Mouse (Mus musculus) retina, adult 2 months (tissue): ENCODE data around the gene Tns1.
"Not testable (repeated sequence)": the region's sequence is repeated elsewhere in the genome, so short reads cannot be mapped to it uniquely, and the experiment has no call there.

Experiments used
- DNase-seq: peaks from one replicate; pipeline ENCODE4 v3.0.0-alpha.2; 2012; ENCODE audit warnings: low read depth, low spot score

Tns1 gene

GRCm38 (mm10) chr1:74124021-74124981 is at the start of gene Tns1:
Tns1 (minus strand) TSS chr1:74124449.
- DNase-seq = no peak

- DNase-seq = no peak
These were observed 48.5 kb upstream of the Tns1 start for GRCm38 (mm10) chr1:74172722-74173121.

GRCm38 (mm10) chr1:74169721-74170120 is 45.5 kb upstream of the Tns1 start:
- DNase-seq = no peak

- DNase-seq = no peak
These were observed 42.9 kb upstream of the Tns1 start for GRCm38 (mm10) chr1:74167136-74167535.

GRCm38 (mm10) chr1:74160036-74160435 is 35.8 kb upstream of the Tns1 start:
- DNase-seq = no peak

GRCm38 (mm10) chr1:74159613-74160012 is 35.4 kb upstream of the Tns1 start:
- not testable (repeated sequence) for DNase-seq

GRCm38 (mm10) chr1:74156381-74156910 is 32.2 kb upstream of the Tns1 start:
- DNase-seq = no peak

- DNase-seq = no peak
These were observed 31.3 kb upstream of the Tns1 start for GRCm38 (mm10) chr1:74155435-74156012.

GRCm38 (mm10) chr1:74153461-74154184 is 29.4 kb upstream of the Tns1 start, which contains the start of gene Cxcr2:
Cxcr2 (plus strand) TSS chr1:74153989.
- no peak for DNase-seq

- no peak for DNase-seq
These were observed 26.8 kb upstream of the Tns1 start for GRCm38 (mm10) chr1:74151091-74151490.

GRCm38 (mm10) chr1:74150101-74150500 is 25.9 kb upstream of the Tns1 start:
- no peak for DNase-seq

GRCm38 (mm10) chr1:74149106-74149885 is 25.0 kb upstream of the Tns1 start:
- DNase-seq = no peak

GRCm38 (mm10) chr1:74141781-74142180 is 17.5 kb upstream of the Tns1 start:
- no peak for DNase-seq

- DNase-seq = no peak
These were observed 15.2 kb upstream of the Tns1 start for GRCm38 (mm10) chr1:74139415-74139814.

GRCm38 (mm10) chr1:74135326-74135950 is 11.2 kb upstream of the Tns1 start:
- no peak for DNase-seq

- no peak for DNase-seq
These were observed 9.7 kb upstream of the Tns1 start for GRCm38 (mm10) chr1:74133954-74134353.

GRCm38 (mm10) chr1:74132011-74132410 is 7.8 kb upstream of the Tns1 start:
- DNase-seq = no peak

GRCm38 (mm10) chr1:74130883-74131659 is 6.8 kb upstream of the Tns1 start:
- no peak for DNase-seq

- no peak for DNase-seq
These were observed 823 bp upstream of the Tns1 start, which contains the start of gene Rufy4 for GRCm38 (mm10) chr1:74124991-74125552. Rufy4 (plus strand) TSS chr1:74125541.
